Mouse (Mus musculus) neural tube, embryonic 11.5 days (tissue): ENCODE results near the gene P3h3. TPM values are rescaled to one million over a fixed set of nuclear protein-coding genes. Genes with fewer than 3 reads are reported as not detected.

Source experiments
- ATAC-seq: fragments of 200-750 bp; cut with Nextera tagmentation; 2 replicates; pipeline ENCODE4 v1.8.0; 2017; ENCODE audit warnings: moderate number of reproducible peaks, mild to moderate bottlenecking, moderate TSS enrichment, moderate library complexity; ENCODE audit not compliant: insufficient read depth, low FRiP score, low TSS enrichment
- DNase-seq: peaks from one replicate; pipeline ENCODE4 v3.0.0-alpha.2; 2015; ENCODE audit warnings: low spot score
- H3K27ac ChIP-seq: fragments of 300-500 bp; sonication (generic); 2 replicates; pipeline ENCODE4 v1.5.1; 2014; ENCODE audit warnings: low read depth, mild to moderate bottlenecking, low read length
- H3K27me3 ChIP-seq: fragments of 300-500 bp; sonication (generic); 2 replicates; pipeline ENCODE4 v1.6.1; 2014; ENCODE audit warnings: mild to moderate bottlenecking, low read length, mixed read lengths; ENCODE audit not compliant: control insufficient read depth, insufficient read depth
- H3K36me3 ChIP-seq: fragments of 300-500 bp; sonication (generic); 2 replicates; pipeline ENCODE4 v1.6.1; 2014; ENCODE audit warnings: mild to moderate bottlenecking, low read length, moderate library complexity, mixed read lengths; ENCODE audit not compliant: control insufficient read depth, insufficient read depth
- H3K4me1 ChIP-seq: fragments of 300-500 bp; sonication (generic); 2 replicates; pipeline ENCODE4 v1.6.1; 2014; ENCODE audit warnings: low read length, mixed read lengths; ENCODE audit not compliant: control insufficient read depth, insufficient read depth
- H3K4me2 ChIP-seq: fragments of 300-500 bp; sonication (generic); 2 replicates; pipeline ENCODE4 v1.6.1; 2014; ENCODE audit warnings: low read depth, mild to moderate bottlenecking, moderate library complexity
- H3K4me3 ChIP-seq: fragments of 300-500 bp; sonication (generic); 2 replicates; pipeline ENCODE4 v1.5.1; 2014; ENCODE audit warnings: low read depth, low read length
- H3K9ac ChIP-seq: fragments of 300-500 bp; sonication (generic); 2 replicates; pipeline ENCODE4 v1.6.1; 2014; ENCODE audit warnings: mild to moderate bottlenecking, low read length
- H3K9me3 ChIP-seq: fragments of 300-500 bp; sonication (generic); 2 replicates; pipeline ENCODE4 v1.6.1; 2016; ENCODE audit warnings: low read length; ENCODE audit not compliant: control insufficient read depth
- WGBS: fragments of 180-500 bp; shearing (Covaris S2); extraction: QIAGEN DNeasy Blood & Tissue Kit; methylation state at CpG from one replicate; pipeline ENCODE4 v1.1.7; 2014; 5-methylcytosine and 5-hydroxymethylcytosine counted together
- polyA plus RNA-seq: library from polyadenylated mRNA; unstranded; fragments of >200 nt; fragmentation: Nextera tagmentation; extraction: Ambion mirVana; gene quantifications from 2 replicates; pipeline ENCODE4 v1.2.1, GENCODE M21; 2014

P3h3 gene
- polyA plus RNA-seq: 14.6 and 16.9 TPM in 2 replicates

GRCm38 (mm10) chr6:124856916-124857839 is at the start of gene P3h3:
Gene P3h3 (minus strand): TSS chr6:124857752.
- under 1% methylated on average over 58 of the region's 86 CpGs for WGBS

GRCm38 (mm10) chr6:124904991-124905860 is 47.7 kb upstream of the P3h3 start:
- peak overlapping the region; percentile 85 for H3K4me2 ChIP-seq
- no peak for ATAC-seq
- WGBS: 39% methylated on average over 15 of the region's 16 CpGs
- no peaks in the 10 kb centered on the region for H3K9me3 ChIP-seq
- no peaks in the 10 kb centered on the region for H3K36me3 ChIP-seq
- H3K9ac ChIP-seq: peak overlapping the region; percentile 84
- H3K4me1 ChIP-seq: peaks cover 7% of the 10 kb centered on the region
- DNase-seq: no peak
- H3K4me3 ChIP-seq: peak overlapping the region; percentile 40
- H3K27ac ChIP-seq: peak overlapping the region; percentile 96
- no peaks in the 10 kb centered on the region; the same call in 1 of the 2 replicates for H3K27me3 ChIP-seq

More at GRCm38 (mm10) chr6:124856916-124857839, at the start of gene P3h3:
- peak within 1 kb of the TSS; percentile 78 for H3K4me3 ChIP-seq
- peak within 1 kb of the TSS; percentile 96 for H3K9ac ChIP-seq
- DNase-seq: peak; percentile 88
- no peaks in the 10 kb centered on the region; the same call in 1 of the 2 replicates for H3K36me3 ChIP-seq
- peaks cover 16% of the 10 kb centered on the region for H3K4me1 ChIP-seq
- peak within 1 kb of the TSS; percentile 75 for H3K4me2 ChIP-seq
- no peaks in the 10 kb centered on the region for H3K27me3 ChIP-seq
- H3K27ac ChIP-seq: peak within 1 kb of the TSS; percentile 95
- H3K9me3 ChIP-seq: no peaks in the 10 kb centered on the region
- peak; percentile 87 for ATAC-seq

GRCm38 (mm10) chr6:124904161-124904981 is 46.8 kb upstream of the P3h3 start:
- 8% methylated on average over 24 of the region's 24 CpGs for WGBS
- no peaks in the 10 kb centered on the region for H3K36me3 ChIP-seq
- H3K27me3 ChIP-seq: no peaks in the 10 kb centered on the region
- H3K9me3 ChIP-seq: no peaks in the 10 kb centered on the region
- H3K4me3 ChIP-seq: peak overlapping the region; percentile 40
- H3K4me1 ChIP-seq: peaks cover 7% of the 10 kb centered on the region
- H3K9ac ChIP-seq: peak overlapping the region; percentile 84
- peak overlapping the region; percentile 96 for H3K27ac ChIP-seq
- ATAC-seq (peak; percentile 54), DNase-seq (no peak)
- H3K4me2 ChIP-seq: peak overlapping the region; percentile 85

- Histone ChIP-seq H3K4me1 (peaks cover 7% of the 10 kb centered on the region), H3K9me3 (no peaks in the 10 kb centered on the region), H3K4me2 (peak overlapping the region; percentile 85), H3K27me3 (no peaks in the 10 kb centered on the region), H3K4me3 (peak overlapping the region; percentile 40), H3K27ac (peak overlapping the region; percentile 96), H3K36me3 (no peaks in the 10 kb centered on the region), H3K9ac (peak overlapping the region; percentile 84)
- DNase-seq (peak; percentile 94), ATAC-seq (peak; percentile 86)
- WGBS: under 1% methylated on average over 23 of the region's 23 CpGs
Measured at GRCm38 (mm10) chr6:124903580-124904151, 46.1 kb upstream of the P3h3 start.

- Histone ChIP-seq H3K9me3 (no peaks in the 10 kb centered on the region), H3K9ac (no peak overlapping the region), H3K4me1 (peaks cover 7% of the 10 kb centered on the region), H3K36me3 (no peaks in the 10 kb centered on the region), H3K27me3 (no peaks in the 10 kb centered on the region), H3K4me2 (no peak overlapping the region), H3K4me3 (no peak overlapping the region), H3K27ac (no peak overlapping the region)
- no peak for DNase-seq
- no peak for ATAC-seq
Measured at GRCm38 (mm10) chr6:124901851-124902250, 44.3 kb upstream of the P3h3 start.

- Histone ChIP-seq H3K27me3 (no peaks in the 10 kb centered on the region), H3K4me1 (peaks cover 7% of the 10 kb centered on the region), H3K4me3 (no peak overlapping the region), H3K4me2 (no peak overlapping the region), H3K9ac (no peak overlapping the region), H3K27ac (no peak overlapping the region), H3K9me3 (no peaks in the 10 kb centered on the region), H3K36me3 (no peaks in the 10 kb centered on the region)
- DNase-seq (no peak), ATAC-seq (no peak)
- 63% methylated on average over 10 of the region's 10 CpGs for WGBS
Measured at GRCm38 (mm10) chr6:124900801-124901480, 43.4 kb upstream of the P3h3 start.

- Histone ChIP-seq H3K4me1 (peaks cover 6% of the 10 kb centered on the region), H3K4me3 (no peak overlapping the region), H3K9ac (no peak overlapping the region; the same call in 1 of the 2 replicates), H3K27me3 (no peaks in the 10 kb centered on the region), H3K27ac (no peak overlapping the region), H3K9me3 (no peaks in the 10 kb centered on the region), H3K36me3 (no peaks in the 10 kb centered on the region), H3K4me2 (no peak overlapping the region)
- WGBS: 63% methylated on average over 8 of the region's 8 CpGs
- ATAC-seq: no peak
- no peak for DNase-seq
Measured at GRCm38 (mm10) chr6:124900056-124900800, 42.7 kb upstream of the P3h3 start.
